Mouse (Mus musculus) embryonic fibroblast, embryonic 13.5 days (primary cell): ENCODE results near the gene Dhx8.

Experiments used
- CTCF ChIP-seq: IDR thresholded peaks from 2 replicates; pipeline ENCODE4 v1.5.1; 2011; ENCODE audit warnings: mild to moderate bottlenecking, control low read depth, low read length, moderate library complexity, borderline replicate concordance; ENCODE audit not compliant: insufficient read depth
- POLR2A ChIP-seq: IDR thresholded peaks from 2 replicates; pipeline ENCODE4 v1.6.1; 2011; ENCODE audit warnings: low read depth, mild to moderate bottlenecking, control low read depth, low read length, moderate library complexity

DNA sequence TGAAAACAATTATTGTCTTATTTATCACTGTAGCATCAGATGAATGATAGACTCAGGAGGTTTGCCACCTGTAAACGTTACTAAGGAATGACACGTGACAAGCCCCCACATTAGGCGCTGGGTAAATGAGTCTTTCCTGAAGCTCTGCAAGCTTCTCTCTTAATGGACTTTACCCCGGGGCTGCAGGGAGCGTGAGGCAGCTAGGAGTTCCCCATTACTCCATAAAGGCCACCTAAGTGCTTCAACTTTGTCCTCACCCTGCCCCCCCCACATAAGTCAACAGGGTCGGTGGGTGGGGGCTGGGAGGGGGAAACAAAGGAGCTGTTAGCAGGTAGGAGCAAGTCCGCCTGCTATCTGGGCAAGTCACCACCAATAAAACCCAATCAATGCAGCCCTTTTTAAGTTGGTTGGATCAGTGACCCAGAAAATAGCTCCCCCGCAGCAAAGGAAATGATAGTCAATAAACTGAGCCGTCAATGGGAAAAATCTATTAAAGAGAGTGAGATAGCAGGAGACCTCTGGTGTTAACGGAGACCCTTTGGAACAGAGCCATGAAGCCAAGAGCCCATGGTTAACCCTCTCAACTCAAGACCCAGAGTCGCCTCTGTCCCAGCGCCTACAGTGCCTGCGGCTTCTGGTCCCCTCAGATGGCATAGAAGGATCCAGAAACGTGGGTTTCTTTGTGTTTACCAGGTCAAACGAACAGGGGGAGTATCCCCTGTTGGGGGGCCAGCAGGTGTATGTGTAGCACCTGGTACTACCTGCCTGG is 76.5 kb downstream of the Dhx8 start:
- no peak for TF ChIP-seq POLR2A
- TF ChIP-seq CTCF, result no peak
